Mouse (Mus musculus): ENCODE results near the gene Wwox.

- no peak for TF ChIP-seq CTCF (IDR thresholded peaks at IDR 0.05; ENCODE audit: control insufficient read depth, insufficient read depth, low read length)
- no peak for TF ChIP-seq POLR2A (IDR thresholded peaks at IDR 0.05; ENCODE audit: borderline replicate concordance, control insufficient read depth, low read depth, low read length)
Observed at GRCm38 (mm10) chr8:114463305-114463704, 23.9 kb downstream of the Wwox start.
